ENCODE assay signal across 9 mouse cellular contexts in the genomic region with DNA sequence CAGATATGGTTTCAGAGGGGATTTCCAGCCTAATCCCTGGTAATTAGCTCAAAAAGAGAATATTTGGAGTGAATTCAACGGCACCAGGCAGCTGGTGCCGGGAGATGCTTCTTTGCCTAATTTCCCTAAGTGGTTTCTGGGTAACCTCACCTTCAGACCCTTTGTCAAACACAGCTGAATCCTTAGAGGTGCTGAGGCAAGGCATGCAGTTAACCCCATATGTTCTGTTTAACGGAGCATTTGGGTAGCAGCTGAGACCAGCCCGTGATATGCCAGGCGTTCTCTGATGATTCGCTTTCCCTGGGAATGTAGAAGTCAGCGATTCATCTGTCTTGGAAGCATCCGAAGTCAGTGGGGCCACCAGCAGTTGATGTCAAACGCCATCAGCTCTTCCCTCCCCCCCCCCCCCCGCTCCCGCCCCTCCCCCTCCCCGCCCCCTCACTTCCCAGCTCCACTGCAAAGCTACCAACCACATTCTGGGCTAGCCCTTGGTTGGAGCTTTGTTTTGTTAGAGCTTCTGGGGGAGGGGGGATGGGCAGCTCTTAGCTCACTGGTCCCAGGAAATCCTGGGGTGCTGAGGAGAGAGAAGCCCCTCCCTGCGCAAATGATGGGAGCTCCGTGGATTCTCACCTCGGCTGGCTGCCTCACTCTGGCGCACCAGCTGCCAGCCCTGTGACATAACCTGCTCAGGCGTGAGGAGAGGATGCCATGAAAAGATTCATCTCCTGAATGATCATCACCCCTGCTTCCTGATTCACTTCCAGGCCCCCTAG.
DNase-seq lines count a peak whose midpoint lies in the region; ATAC-seq and TF ChIP-seq lines count a peak whose summit lies in the region.
"Had no signal": no experiment of that assay in that cellular context is flagged by ENCODE, and none has a peak within 500 bp of the region (broad histone marks: within the 10 kb centered on the region; RNA-seq: fewer than 3 reads in every experiment).

No protein-coding gene starts in this region.

- H3K4me1 ChIP-seq in lung, postnatal 0 days (ENCODE audit: insufficient read depth, low read depth, low read length): no peaks in the 10 kb centered on the region
- peaks cover 16% of the 10 kb centered on the region for H3K4me1 ChIP-seq in intestine, embryonic 14.5 days (replicated peaks; ENCODE audit: control insufficient read depth, insufficient read depth, low read length)
- peaks cover 40% of the 10 kb centered on the region for H3K4me1 ChIP-seq in midbrain, embryonic 12.5 days

- no peaks in the 10 kb centered on the region for H3K36me3 ChIP-seq in lung, postnatal 0 days (ENCODE audit: insufficient read depth, low read length)
- H3K36me3 ChIP-seq in intestine, embryonic 14.5 days (ENCODE audit: control insufficient read depth, insufficient read depth, low read length): no peaks in the 10 kb centered on the region
- no peaks in the 10 kb centered on the region for H3K36me3 ChIP-seq in midbrain, embryonic 12.5 days

- WGBS in lung, postnatal 0 days: 4% methylated on average over 13 of the region's 17 CpGs
- 2% methylated on average over 14 of the region's 17 CpGs for WGBS in intestine, embryonic 14.5 days
- 0% methylated on average over 14 of the region's 17 CpGs for WGBS in midbrain, embryonic 12.5 days

- H3K4me2 ChIP-seq in lung, postnatal 0 days (replicated peaks; ENCODE audit: low read depth, low read length): peak overlapping the region; percentile 25
- H3K4me2 ChIP-seq in intestine, embryonic 14.5 days (ENCODE audit: low read length): peak overlapping the region; percentile 56
- peak overlapping the region; percentile 62 for H3K4me2 ChIP-seq in midbrain, embryonic 12.5 days (replicated peaks)

- H3K27ac ChIP-seq in lung, postnatal 0 days (ENCODE audit: low read length): no peak overlapping the region
- no peak overlapping the region for H3K27ac ChIP-seq in intestine, embryonic 14.5 days (ENCODE audit: low read depth)
- peak overlapping the region; percentile 84 for H3K27ac ChIP-seq in midbrain, embryonic 12.5 days (replicated peaks)
- H3K27ac ChIP-seq: macrophage had no signal

- H3K9me3 ChIP-seq in lung, postnatal 0 days (ENCODE audit: low read length): no peaks in the 10 kb centered on the region
- H3K9me3 ChIP-seq in intestine, embryonic 14.5 days (ENCODE audit: control insufficient read depth, low read length): no peaks in the 10 kb centered on the region
- H3K9me3 ChIP-seq in midbrain, embryonic 12.5 days: no peaks in the 10 kb centered on the region

- H3K27me3 ChIP-seq in lung, postnatal 0 days (replicated peaks; ENCODE audit: insufficient read depth, low read length): no peaks in the 10 kb centered on the region
- H3K27me3 ChIP-seq in intestine, embryonic 14.5 days (replicated peaks; ENCODE audit: control insufficient read depth, insufficient read depth, low read length): no peaks in the 10 kb centered on the region
- H3K27me3 ChIP-seq in midbrain, embryonic 12.5 days: peaks cover 27% of the 10 kb centered on the region

- TF ChIP-seq CTCF in lung, postnatal 0 days (IDR thresholded peaks at IDR 0.05): no peak

- H3K4me3 ChIP-seq in lung, postnatal 0 days (ENCODE audit: low read depth, low read length): no peak overlapping the region
- peak overlapping the region; percentile 17 for H3K4me3 ChIP-seq in intestine, embryonic 14.5 days (ENCODE audit: low read depth, low read length)
- peak overlapping the region; percentile 34 for H3K4me3 ChIP-seq in midbrain, embryonic 12.5 days

- H3K9ac ChIP-seq in lung, postnatal 0 days (replicated peaks; ENCODE audit: low read depth): no peak overlapping the region
- H3K9ac ChIP-seq in intestine, embryonic 14.5 days (ENCODE audit: low read length): peak overlapping the region; percentile 14; the same call in 1 of the 2 replicates
- peak overlapping the region; percentile 21; the same call in 1 of the 2 replicates for H3K9ac ChIP-seq in midbrain, embryonic 12.5 days (replicated peaks)

- ATAC-seq in lung, postnatal 0 days: 0 out of 2 replicates have a peak, but pooled peaks have one; percentile 14
- ATAC-seq in intestine, embryonic 14.5 days (replicated peaks; ENCODE audit: low FRiP score, low TSS enrichment, low read depth): peak; percentile 43; the same call in 1 of the 2 replicates
- ATAC-seq in midbrain, embryonic 12.5 days (ENCODE audit: low FRiP score, low read depth): peak; percentile 76

- no peak for DNase-seq in lung, postnatal 0 days (ENCODE audit: low spot score)
- DNase-seq in lung, postnatal 14 days: no peak
- DNase-seq in embryo, embryonic 9.5 days (ENCODE audit: extremely low spot score): peak; percentile 53
- peak; percentile 65 for DNase-seq in intestine, embryonic 14.5 days (ENCODE audit: low spot score)
- peak; percentile 3 for DNase-seq in yolk sac, embryonic 10.5 days (ENCODE audit: low spot score)
- no peak for DNase-seq in ovary, adult 18-20 months (ENCODE audit: low spot score)
- DNase-seq in kidney, adult 11 months: no peak

- TF ChIP-seq EP300 in lung, postnatal 0 days (IDR thresholded peaks at IDR 0.05): no peak

Comparison
In these comparisons a context has a peak if more than half of its experiments do, and no peak if none do; other contexts are left out.
1. ATAC-seq: peak in every context shown above with its lines; median percentile 76 in midbrain, embryonic 12.5 days; 43 in intestine, embryonic 14.5 days; 14 in lung, postnatal 0 days.
2. DNase-seq: peak in embryo, embryonic 9.5 days (single experiment), intestine, embryonic 14.5 days (single experiment) and yolk sac, embryonic 10.5 days (single experiment); none in lung, postnatal 0 days (single experiment), lung, postnatal 14 days (single experiment), ovary, adult 18-20 months (single experiment) and kidney, adult 11 months (single experiment).
3. Peak in every context shown above with its lines, with median percentiles within 50 percentile points of each other: H3K4me2 ChIP-seq.